Mouse (Mus musculus): ENCODE results near the gene Kat2b.

GRCm38 (mm10) chr17:53578249-53578648, 11.6 kb downstream of the Kat2b start:
- no peak for TF ChIP-seq POLR2A (IDR thresholded peaks at IDR 0.05; ENCODE audit: low read depth, low read length)
- no peak for TF ChIP-seq CTCF (IDR thresholded peaks at IDR 0.05; ENCODE audit: extremely low read depth, insufficient read length, insufficient replicate concordance, low read depth, low read length)

All from small intestine, adult 2 months (tissue).